Mouse (Mus musculus): ENCODE results near the gene Iffo1. TPM values are rescaled to one million over a fixed set of nuclear protein-coding genes. Genes with fewer than 3 reads are reported as not detected.

The Iffo1 gene
- polyA plus RNA-seq, 1 experiment from 2014 or later: 21.0 TPM

- peaks cover 55% of the 10 kb centered on the region for H3K36me3 ChIP-seq
- peaks cover 54% of the 10 kb centered on the region for H3K4me1 ChIP-seq
- H3K4me2 ChIP-seq (replicated peaks): peak overlapping the region; percentile 87
- H3K4me3 ChIP-seq: peak overlapping the region; percentile 88
- no peaks in the 10 kb centered on the region for H3K9me3 ChIP-seq
- H3K9ac ChIP-seq (replicated peaks): peak overlapping the region; percentile 86
- under 1% methylated on average over 36 of the region's 36 CpGs for WGBS
- peak overlapping the region; percentile 92 for H3K27ac ChIP-seq (replicated peaks)
- no peaks in the 10 kb centered on the region for H3K27me3 ChIP-seq
- ATAC-seq (replicated peaks): peak; percentile 94
These were observed 20.4 kb downstream of the Iffo1 start for GRCm38 (mm10) chr6:125165328-125165891.

GRCm38 (mm10) chr6:125166051-125166751, 21.2 kb downstream of the Iffo1 start, which contains the start of gene Gapdh:
TSS of gene Gapdh (minus strand) at chr6:125166467.
- peaks cover 47% of the 10 kb centered on the region for H3K4me1 ChIP-seq
- H3K9ac ChIP-seq (replicated peaks): peak within 1 kb of the TSS; percentile 86
- peaks cover 55% of the 10 kb centered on the region for H3K36me3 ChIP-seq
- ATAC-seq (replicated peaks): peak; percentile 4; the same call in 1 of the 2 replicates
- H3K27ac ChIP-seq (replicated peaks): peak within 1 kb of the TSS; percentile 92
- H3K27me3 ChIP-seq: no peaks in the 10 kb centered on the region
- H3K9me3 ChIP-seq: no peaks in the 10 kb centered on the region
- peak within 1 kb of the TSS; percentile 87 for H3K4me2 ChIP-seq (replicated peaks)
- WGBS: under 1% methylated on average over 18 of the region's 18 CpGs
- peak within 1 kb of the TSS; percentile 88 for H3K4me3 ChIP-seq

GRCm38 (mm10) chr6:125166861-125167650, 22.0 kb downstream of the Iffo1 start:
- Histone ChIP-seq H3K27me3 (no peaks in the 10 kb centered on the region), H3K4me1 (peaks cover 39% of the 10 kb centered on the region), H3K9ac (replicated peaks) (peak overlapping the region; percentile 17; the same call in 1 of the 2 replicates), H3K36me3 (peaks cover 59% of the 10 kb centered on the region), H3K4me2 (replicated peaks) (peak overlapping the region; percentile 87), H3K27ac (replicated peaks) (peak overlapping the region; percentile 92), H3K9me3 (no peaks in the 10 kb centered on the region), H3K4me3 (peak overlapping the region; percentile 88)
- peak; percentile 14; the same call in 1 of the 2 replicates for ATAC-seq (replicated peaks)
- WGBS: 14% methylated on average over 10 of the region's 10 CpGs

- ATAC-seq (replicated peaks): no peak
- Histone ChIP-seq H3K9me3 (no peaks in the 10 kb centered on the region), H3K4me1 (peaks cover 31% of the 10 kb centered on the region), H3K4me2 (replicated peaks) (no peak overlapping the region), H3K27me3 (no peaks in the 10 kb centered on the region), H3K36me3 (peaks cover 64% of the 10 kb centered on the region), H3K4me3 (no peak overlapping the region), H3K9ac (replicated peaks) (no peak overlapping the region), H3K27ac (replicated peaks) (peak overlapping the region; percentile 92; the same call in 1 of the 2 replicates)
- 91% methylated on average over 14 of the region's 14 CpGs for WGBS
These were observed 23.0 kb downstream of the Iffo1 start for GRCm38 (mm10) chr6:125168086-125168485.

GRCm38 (mm10) chr6:125170194-125170593, 25.2 kb downstream of the Iffo1 start:
- 86% methylated on average over 6 of the region's 6 CpGs for WGBS
- H3K4me2 ChIP-seq (replicated peaks): no peak overlapping the region
- H3K9ac ChIP-seq (replicated peaks): no peak overlapping the region
- peaks cover 77% of the 10 kb centered on the region for H3K36me3 ChIP-seq
- no peak overlapping the region for H3K4me3 ChIP-seq
- no peaks in the 10 kb centered on the region for H3K27me3 ChIP-seq
- H3K9me3 ChIP-seq: no peaks in the 10 kb centered on the region
- H3K4me1 ChIP-seq: peaks cover 19% of the 10 kb centered on the region
- no peak overlapping the region for H3K27ac ChIP-seq (replicated peaks)
- no peak for ATAC-seq (replicated peaks)

GRCm38 (mm10) chr6:125172474-125172873, 27.4 kb downstream of the Iffo1 start:
- no peak overlapping the region for H3K9ac ChIP-seq (replicated peaks)
- no peaks in the 10 kb centered on the region for H3K27me3 ChIP-seq
- peaks cover 97% of the 10 kb centered on the region for H3K36me3 ChIP-seq
- no peaks in the 10 kb centered on the region for H3K9me3 ChIP-seq
- no peak for ATAC-seq (replicated peaks)
- peaks cover 4% of the 10 kb centered on the region for H3K4me1 ChIP-seq
- no peak overlapping the region for H3K4me3 ChIP-seq
- H3K27ac ChIP-seq (replicated peaks): no peak overlapping the region
- no peak overlapping the region for H3K4me2 ChIP-seq (replicated peaks)
- WGBS: 95% methylated on average over 2 of the region's 2 CpGs

GRCm38 (mm10) chr6:125173256-125173655, 28.2 kb downstream of the Iffo1 start:
- Histone ChIP-seq H3K4me2 (replicated peaks) (no peak overlapping the region), H3K9ac (replicated peaks) (no peak overlapping the region), H3K9me3 (no peaks in the 10 kb centered on the region), H3K27ac (replicated peaks) (no peak overlapping the region), H3K36me3 (peaks cover 97% of the 10 kb centered on the region), H3K27me3 (no peaks in the 10 kb centered on the region), H3K4me3 (no peak overlapping the region), H3K4me1 (no peaks in the 10 kb centered on the region)
- ATAC-seq (replicated peaks): no peak
- 90% methylated on average over 7 of the region's 7 CpGs for WGBS

- H3K9ac ChIP-seq (replicated peaks): no peak overlapping the region
- no peaks in the 10 kb centered on the region for H3K4me1 ChIP-seq
- no peak overlapping the region for H3K4me3 ChIP-seq
- no peak overlapping the region for H3K4me2 ChIP-seq (replicated peaks)
- ATAC-seq (replicated peaks): no peak
- peaks cover 94% of the 10 kb centered on the region for H3K36me3 ChIP-seq
- no peaks in the 10 kb centered on the region for H3K27me3 ChIP-seq
- H3K27ac ChIP-seq (replicated peaks): no peak overlapping the region
- 90% methylated on average over 5 of the region's 5 CpGs for WGBS
- no peaks in the 10 kb centered on the region for H3K9me3 ChIP-seq
These were observed 30.4 kb downstream of the Iffo1 start for GRCm38 (mm10) chr6:125175469-125175868.

GRCm38 (mm10) chr6:125179601-125180000, 34.6 kb downstream of the Iffo1 start:
- WGBS: 91% methylated on average over 7 of the region's 7 CpGs
- no peak for ATAC-seq (replicated peaks)
- Histone ChIP-seq H3K9ac (replicated peaks) (no peak overlapping the region), H3K4me3 (no peak overlapping the region), H3K27me3 (no peaks in the 10 kb centered on the region), H3K36me3 (peaks cover 94% of the 10 kb centered on the region), H3K4me1 (no peaks in the 10 kb centered on the region), H3K4me2 (replicated peaks) (no peak overlapping the region), H3K27ac (replicated peaks) (no peak overlapping the region), H3K9me3 (no peaks in the 10 kb centered on the region)

GRCm38 (mm10) chr6:125182133-125182532, 37.1 kb downstream of the Iffo1 start:
- WGBS: 70% methylated on average over 5 of the region's 5 CpGs
- no peaks in the 10 kb centered on the region for H3K27me3 ChIP-seq
- no peak overlapping the region for H3K4me2 ChIP-seq (replicated peaks)
- no peak for ATAC-seq (replicated peaks)
- H3K4me3 ChIP-seq: no peak overlapping the region
- no peak overlapping the region for H3K27ac ChIP-seq (replicated peaks)
- H3K36me3 ChIP-seq: peaks cover 96% of the 10 kb centered on the region
- no peaks in the 10 kb centered on the region for H3K9me3 ChIP-seq
- H3K4me1 ChIP-seq: no peaks in the 10 kb centered on the region; the same call in 1 of the 2 replicates
- no peak overlapping the region for H3K9ac ChIP-seq (replicated peaks)

GRCm38 (mm10) chr6:125186203-125186602, 41.2 kb downstream of the Iffo1 start:
- H3K27me3 ChIP-seq: no peaks in the 10 kb centered on the region
- no peaks in the 10 kb centered on the region for H3K9me3 ChIP-seq
- WGBS: 96% methylated on average over 10 of the region's 10 CpGs
- H3K9ac ChIP-seq (replicated peaks): no peak overlapping the region
- peaks cover 78% of the 10 kb centered on the region for H3K36me3 ChIP-seq
- peaks cover 19% of the 10 kb centered on the region for H3K4me1 ChIP-seq
- no peak overlapping the region for H3K27ac ChIP-seq (replicated peaks)
- ATAC-seq (replicated peaks): no peak
- H3K4me2 ChIP-seq (replicated peaks): no peak overlapping the region
- H3K4me3 ChIP-seq: no peak overlapping the region

- Histone ChIP-seq H3K36me3 (peaks cover 46% of the 10 kb centered on the region), H3K27me3 (no peaks in the 10 kb centered on the region), H3K9me3 (no peaks in the 10 kb centered on the region), H3K4me1 (peaks cover 29% of the 10 kb centered on the region), H3K27ac (replicated peaks) (peak overlapping the region; percentile 100), H3K4me2 (replicated peaks) (peak overlapping the region; percentile 77), H3K9ac (replicated peaks) (peak overlapping the region; percentile 71), H3K4me3 (peak overlapping the region; percentile 83)
- no peak for ATAC-seq (replicated peaks)
These were observed 45.8 kb downstream of the Iffo1 start for GRCm38 (mm10) chr6:125190816-125191215.
